Mouse (Mus musculus): ENCODE measurements around the gene Impg1.

Gene Impg1

GRCm38 (mm10) chr9:80282426-80282825 is 182.9 kb downstream of the Impg1 start:
- DNase-seq (ENCODE audit: low spot score), result no peak

GRCm38 (mm10) chr9:80280724-80281123 is 184.6 kb downstream of the Impg1 start:
- DNase-seq (ENCODE audit: low spot score), result no peak

- DNase-seq (ENCODE audit: low spot score), result no peak
Measured at GRCm38 (mm10) chr9:80277770-80278169, 187.5 kb downstream of the Impg1 start.

GRCm38 (mm10) chr9:80277157-80277556 is 188.1 kb downstream of the Impg1 start:
- no peak for DNase-seq (ENCODE audit: low spot score)

GRCm38 (mm10) chr9:80275772-80276134 is 189.5 kb downstream of the Impg1 start:
- no peak for DNase-seq (ENCODE audit: low spot score)

- no peak for DNase-seq (ENCODE audit: low spot score)
Measured at GRCm38 (mm10) chr9:80275053-80275771, 190.1 kb downstream of the Impg1 start.

GRCm38 (mm10) chr9:80272951-80273350 is 192.3 kb downstream of the Impg1 start:
- DNase-seq (ENCODE audit: low spot score), result no peak

GRCm38 (mm10) chr9:80269596-80269995 is 195.7 kb downstream of the Impg1 start:
- DNase-seq (ENCODE audit: low spot score), result no peak

- DNase-seq (ENCODE audit: low spot score), result no peak
Measured at GRCm38 (mm10) chr9:80266507-80266906, 198.8 kb downstream of the Impg1 start.

GRCm38 (mm10) chr9:80266086-80266485 is 199.2 kb downstream of the Impg1 start:
- no peak for DNase-seq (ENCODE audit: low spot score)
